Mouse (Mus musculus): ENCODE measurements around the gene Gosr2.

Gosr2 gene

DNA sequence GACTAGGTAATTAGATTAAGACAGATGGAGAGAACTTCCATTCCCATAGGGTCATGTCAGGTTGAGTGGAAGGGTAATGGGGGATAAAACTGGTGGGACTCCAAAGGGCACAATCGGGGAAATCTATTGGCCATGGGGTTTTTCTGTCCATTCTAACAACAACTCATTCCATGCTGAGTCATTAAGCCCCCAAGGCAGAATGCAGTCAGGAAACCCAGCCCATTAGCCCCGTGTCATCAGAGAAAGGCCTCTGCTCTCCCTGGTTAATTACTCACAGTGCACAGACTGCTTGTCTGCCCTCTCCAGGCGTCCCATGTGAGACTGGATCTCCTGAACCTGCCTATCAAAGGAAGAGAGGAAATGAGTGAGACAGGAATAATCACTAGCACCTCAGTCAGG lies 8.7 kb downstream of the Gosr2 start:
- no peak for DNase-seq

DNA sequence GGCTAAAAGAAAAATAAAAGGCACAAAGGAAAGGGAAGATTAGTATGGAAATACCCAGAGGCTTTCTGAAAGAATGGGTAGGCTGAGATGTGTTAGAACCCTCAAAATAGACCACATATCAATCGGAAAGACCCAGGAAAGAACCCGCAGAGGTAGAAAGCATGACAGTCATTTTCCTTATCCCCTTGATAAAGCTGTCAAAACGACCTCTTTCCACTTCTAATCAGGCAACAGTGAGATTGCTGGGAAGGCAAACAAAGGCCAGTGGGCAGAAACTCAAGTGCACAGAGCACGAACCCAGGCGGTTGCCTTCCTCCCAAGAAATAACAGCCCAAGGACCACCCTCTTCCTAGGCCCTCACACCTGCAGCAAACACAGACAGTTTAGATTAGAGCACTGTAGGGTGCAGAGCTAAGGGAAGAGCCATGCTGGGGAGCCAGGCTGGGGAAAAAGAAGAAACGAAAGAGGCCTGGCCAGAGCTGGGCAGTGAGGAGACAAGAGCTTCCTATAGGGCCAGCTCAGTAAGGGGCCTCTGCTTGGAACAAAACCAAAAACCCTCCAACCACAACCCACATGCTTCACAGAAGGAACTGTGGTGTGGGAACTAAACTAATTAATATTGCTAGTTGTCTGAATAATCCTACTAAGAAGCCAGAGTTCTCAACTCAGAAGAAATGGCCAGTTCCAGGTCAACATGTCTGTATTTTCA lies 9.3 kb downstream of the Gosr2 start:
- no peak for DNase-seq

DNA sequence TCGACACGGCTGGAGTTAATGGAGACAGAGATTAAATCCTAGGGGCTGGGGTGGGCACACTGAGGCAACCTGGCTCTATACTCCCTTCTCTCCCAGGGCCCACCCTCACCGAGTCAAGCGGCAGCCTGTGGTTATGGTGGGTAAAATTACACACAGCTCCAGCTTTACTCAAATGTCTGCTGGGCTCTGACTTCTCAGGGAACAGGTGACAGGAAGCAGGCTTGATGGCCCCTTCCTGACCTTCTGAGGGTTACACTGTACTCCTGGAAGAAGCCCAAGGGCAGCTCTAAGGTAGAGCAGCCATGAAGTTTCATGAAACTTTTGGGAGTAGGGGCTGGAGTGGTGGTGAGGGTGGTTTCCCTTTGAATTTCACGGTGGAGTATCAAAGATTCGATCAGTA lies 11.0 kb downstream of the Gosr2 start:
- no peak for DNase-seq

DNA sequence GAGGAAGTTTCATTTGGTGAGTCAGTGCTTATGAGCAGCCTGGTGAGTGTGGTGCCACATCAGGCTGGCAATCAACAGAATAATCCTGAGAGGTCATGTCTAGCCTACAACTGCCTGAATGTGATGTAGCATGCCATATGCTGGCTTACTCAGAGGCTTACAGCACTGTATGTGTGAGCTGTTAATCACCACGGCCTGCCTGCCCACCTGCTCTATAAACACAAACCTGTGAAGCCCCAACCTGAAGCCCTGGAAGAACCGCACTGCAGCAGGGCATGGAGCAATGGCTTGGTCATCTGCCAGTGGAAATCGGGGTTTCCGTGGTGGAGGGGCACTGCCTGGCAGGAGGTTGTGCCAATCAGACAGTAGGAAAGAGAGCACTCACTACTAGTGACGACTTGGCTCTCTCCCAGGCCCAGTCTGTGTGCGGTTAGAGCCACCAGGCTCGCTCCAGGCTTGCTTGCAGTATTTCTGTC lies 12.4 kb downstream of the Gosr2 start:
- DNase-seq = no peak

DNA sequence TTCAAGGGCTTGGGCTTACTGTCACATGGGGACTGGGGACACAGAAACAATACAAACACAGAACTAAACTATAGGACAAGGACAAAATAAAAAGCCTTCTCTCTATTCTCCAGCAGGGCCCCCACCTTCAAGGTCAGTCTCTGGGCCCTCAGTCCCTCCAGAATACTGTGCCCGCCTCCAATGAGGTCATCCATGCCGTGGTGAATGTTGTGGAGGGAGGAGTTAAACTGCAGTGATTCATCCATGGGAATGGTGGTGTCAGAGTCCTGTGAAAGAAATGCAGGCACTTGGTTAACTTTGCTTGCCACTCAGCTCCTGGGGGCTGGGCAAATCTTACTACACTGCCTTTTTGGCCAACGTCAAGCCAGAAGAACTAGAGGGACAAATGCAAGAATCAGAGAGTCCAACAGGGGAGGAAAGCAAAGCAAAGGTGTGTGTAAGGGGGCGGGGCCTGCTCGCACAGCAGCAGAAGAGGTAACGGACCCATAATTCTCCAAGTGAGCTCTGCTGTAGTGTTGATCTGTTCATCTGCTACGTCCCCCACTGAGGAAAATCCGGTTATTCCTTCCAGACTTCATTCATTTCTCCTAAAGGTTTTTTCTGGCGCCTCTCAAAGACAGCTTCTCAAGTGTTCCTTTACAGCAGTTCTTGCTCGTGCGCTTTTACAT lies 13.9 kb downstream of the Gosr2 start:
- DNase-seq = no peak

DNA sequence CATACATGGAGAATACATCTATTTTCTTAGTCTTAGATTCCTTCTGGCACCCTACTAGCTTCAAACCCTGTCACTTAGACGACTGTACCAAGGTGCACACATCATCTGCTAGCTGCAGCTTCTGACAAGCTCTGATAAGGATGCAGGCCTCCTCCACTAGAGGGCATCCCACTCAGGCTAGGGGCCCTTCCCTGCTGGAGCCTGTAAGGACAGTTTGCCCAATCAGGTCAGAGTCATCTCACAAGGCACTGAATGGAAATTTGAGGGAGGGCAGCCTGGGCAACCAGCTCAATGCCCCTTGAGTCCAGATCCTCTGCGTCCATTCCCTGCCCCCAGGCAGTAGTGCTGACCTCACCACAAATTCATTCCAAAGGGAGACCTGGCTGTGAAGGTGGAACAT lies 20.7 kb downstream of the Gosr2 start:
- DNase-seq = peak; percentile 56 to 59

DNA sequence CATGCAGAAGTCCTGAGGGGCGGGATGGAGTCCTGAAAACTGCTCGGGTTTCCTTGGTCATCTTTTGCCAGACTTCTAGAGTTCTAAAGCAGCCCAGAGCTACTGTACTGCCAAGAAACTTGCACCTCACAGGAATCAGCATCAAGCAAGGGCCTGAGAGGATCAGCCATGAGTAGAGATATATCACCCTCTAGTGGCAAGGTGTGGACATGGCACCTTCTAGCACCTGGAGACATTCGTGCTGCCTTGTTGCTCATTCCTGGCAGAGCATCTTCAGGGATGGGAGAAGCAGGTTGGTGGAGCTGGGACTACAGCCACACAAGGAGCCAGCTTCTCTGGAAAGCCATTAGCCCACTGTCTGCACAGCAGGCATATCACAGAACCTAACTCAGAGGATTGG lies 22.1 kb downstream of the Gosr2 start:
- peak; percentile 76 to 79 for DNase-seq

DNA sequence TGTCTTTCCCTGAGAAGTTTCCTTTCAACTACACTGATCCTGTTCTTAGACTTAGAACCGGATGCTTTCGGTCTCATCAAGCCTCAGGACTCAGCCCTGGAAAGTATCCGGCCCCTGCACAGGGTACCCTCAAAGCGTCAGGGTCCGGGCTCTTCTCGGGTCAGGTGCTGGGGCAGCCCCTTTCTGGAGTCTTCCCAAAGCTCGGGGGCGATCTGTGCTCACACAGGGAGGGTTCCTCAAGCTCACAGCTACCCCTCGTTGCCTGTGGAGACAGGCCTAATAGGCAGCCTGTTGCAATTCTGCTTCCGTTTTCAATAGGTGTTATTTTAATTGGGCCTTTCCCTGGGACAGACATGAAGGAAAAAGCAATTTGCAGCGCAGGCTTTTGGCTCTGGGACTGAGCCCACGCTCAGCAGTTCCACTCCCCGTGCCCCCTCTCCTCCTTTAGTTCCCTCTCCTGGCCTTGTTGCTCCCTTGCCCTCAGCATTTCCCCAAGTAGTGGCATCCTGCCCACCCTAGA lies 30.7 kb downstream of the Gosr2 start:
- no peak for DNase-seq

DNA sequence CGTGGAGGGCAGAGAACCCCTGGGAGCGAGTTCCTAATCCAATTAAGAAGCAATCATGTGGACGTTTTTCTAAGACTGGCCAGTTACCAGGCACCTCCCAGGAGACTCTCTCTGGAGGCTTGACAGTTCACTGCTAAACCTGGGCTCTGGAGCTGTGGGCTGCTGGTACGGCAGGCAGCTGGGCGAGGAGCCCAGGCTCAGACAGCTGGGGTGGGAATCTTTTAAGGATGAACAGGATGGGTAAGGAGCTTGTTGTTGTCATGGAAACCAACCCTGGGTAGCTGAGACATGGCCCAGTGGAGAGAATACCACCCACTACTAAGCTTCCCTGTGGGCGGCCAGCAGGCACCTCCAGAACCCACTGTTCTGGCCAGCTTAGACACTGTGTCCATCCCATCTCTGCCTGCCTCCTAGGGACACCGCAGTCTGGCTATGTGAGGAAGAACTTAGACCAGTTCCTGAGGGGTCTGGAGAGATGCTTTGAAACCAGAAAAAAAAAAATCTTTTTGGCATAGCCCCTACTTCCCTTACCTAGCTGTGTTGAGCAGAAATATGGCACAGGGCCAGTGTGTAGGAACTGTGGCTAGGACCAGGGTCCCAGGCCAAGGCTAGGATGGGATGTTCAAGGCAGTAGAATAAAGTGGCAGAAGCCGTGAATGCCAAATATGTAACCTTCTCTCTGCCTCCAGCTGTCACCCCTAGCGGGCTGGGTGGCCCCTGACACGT lies 31.4 kb downstream of the Gosr2 start:
- peak; percentile 19 to 33 for DNase-seq

DNA sequence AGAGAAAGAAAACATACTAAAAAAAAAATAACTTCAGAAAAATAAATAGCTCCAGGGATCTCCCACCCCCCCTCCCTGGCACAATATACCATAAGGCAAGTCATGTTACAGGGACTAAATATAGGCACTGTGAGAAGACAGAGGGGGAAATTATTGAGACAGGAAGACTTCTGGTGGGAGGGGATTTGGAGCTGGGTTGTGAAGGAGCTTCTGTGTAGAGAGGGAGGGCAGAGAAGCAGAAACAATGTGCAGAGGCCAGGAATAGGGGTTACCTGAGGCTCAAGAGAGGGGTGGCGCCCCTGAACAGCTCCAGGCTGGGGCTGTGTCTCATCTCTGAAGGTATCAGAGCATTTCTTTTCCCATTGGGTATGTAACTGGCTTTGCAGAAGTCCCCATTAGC lies 32.0 kb downstream of the Gosr2 start:
- no peak for DNase-seq

DNA sequence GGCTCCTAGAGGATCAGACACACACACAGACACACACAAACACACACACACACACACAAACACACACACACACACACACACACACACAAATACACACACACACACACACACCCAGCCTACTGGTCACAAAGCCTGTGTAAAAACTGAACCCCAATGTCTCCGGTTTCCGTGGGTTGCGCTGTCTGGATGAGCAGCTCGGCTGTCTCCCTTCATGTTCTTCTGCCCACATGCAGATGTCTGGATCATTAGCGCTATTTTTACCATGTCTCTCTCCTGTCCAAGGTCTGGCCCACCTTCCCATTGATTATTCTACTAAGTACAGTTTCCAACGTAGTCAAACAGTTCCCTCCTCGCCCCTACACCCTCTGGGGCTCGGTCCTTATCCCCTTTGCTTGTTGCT lies 34.6 kb downstream of the Gosr2 start:
- DNase-seq = no peak

DNA sequence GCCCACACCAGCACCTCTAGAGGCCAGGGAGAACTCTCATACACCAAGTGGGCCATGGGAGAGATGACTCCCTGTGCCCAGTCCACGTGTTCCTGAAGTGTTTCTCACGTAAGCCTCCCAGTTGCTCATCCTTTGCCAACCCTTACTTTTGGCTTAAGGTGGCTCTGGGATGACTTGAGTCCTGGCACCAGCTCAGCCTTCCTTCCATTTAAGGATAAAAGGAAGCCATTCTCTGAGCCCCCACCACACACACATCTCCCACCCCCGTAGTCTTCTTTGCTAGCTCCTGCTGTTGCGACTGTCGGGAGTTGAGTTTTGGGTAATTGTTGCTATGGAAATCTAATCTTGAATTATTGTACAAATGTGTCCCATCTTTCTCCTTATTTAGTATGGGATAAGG lies 35.2 kb downstream of the Gosr2 start:
- DNase-seq = no peak

DNA sequence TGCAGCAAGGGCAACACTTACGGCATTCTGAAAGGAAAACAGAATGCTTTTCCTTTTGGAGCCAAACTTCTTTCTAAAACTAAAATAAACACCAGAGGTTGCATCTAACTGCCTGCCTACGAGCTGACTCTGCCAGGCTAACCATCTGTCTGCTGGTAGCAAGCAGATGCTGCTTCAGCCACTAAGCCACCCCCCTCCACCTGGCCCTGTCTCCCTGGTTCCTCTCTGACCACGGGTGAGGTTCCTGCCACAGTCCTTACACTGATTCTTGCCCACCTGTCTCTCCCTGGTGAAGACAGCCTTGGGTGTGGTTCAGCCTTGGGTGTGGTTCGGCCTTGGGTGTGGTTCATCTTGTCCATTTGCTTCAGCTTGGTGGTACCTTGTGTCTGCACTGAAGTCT lies 35.8 kb downstream of the Gosr2 start:
- DNase-seq = peak in 1 of 2 experiments; percentile 26

DNA sequence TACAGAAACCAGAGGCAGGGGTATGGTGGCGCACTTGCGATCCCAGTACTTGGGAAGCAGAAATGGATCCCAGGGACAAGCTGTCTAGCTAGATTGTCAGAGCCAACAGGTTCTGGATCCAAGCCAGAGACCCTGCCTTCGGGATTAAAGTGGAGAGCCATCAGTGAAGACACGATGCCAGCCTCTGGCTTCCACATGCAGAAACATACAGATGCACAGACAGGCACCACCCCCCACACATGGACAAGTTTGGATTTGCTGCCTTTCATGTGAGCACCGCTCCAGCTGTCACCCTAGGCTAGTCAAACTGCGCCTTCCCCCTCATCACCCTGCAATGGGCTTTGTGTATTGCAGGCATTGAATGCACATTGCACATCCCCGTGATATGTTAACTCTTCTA lies 39.5 kb downstream of the Gosr2 start:
- DNase-seq = no peak

DNA sequence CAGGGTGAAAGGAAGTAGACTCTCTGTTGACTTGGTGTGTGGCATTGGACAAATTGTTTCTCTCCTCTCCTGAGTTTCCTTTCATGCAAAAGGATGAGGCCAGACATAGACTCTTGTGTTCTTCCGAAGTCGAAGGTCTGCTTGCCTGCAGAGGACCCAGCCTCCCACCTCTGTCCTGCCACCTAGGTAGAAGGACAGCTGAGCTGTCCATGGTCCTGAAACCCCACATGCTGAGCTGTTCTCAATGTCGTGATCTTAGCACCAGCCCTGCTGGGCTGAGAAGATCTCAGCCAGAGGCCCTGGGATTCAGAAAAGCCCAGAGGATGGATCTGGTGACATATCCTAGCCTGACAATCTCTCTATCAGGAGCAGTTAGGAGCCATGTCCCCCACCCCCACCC lies 41.2 kb downstream of the Gosr2 start:
- DNase-seq = no peak

DNA sequence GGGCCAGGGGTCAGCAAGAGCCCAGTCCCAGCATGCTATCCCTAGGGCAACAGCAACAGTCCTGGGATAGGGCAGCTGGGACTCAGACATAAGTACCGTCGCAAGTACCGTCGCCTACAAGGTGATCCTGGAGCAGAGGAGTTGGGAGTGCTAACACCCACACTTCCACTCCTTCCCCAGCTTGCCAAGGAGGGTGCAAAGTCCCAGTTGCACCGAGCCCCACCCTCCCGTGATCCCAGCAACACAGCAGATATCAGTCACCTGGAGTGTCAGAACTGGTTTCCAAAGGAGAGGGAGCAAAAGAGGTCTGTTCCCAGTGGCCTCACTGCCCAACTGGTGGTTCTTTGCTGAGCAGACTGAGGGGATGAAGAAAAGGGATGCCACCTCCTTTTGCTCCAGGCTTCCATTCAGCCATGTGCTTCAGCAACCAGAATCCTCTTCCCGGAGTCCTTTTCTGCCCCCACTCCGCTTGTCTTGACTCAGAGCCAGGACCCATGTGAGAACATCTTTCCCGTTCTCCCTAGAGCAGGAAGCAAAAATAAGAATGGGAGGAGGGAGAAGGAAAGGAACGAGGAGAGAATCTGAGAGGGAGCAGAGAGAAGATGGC lies 44.2 kb downstream of the Gosr2 start:
- DNase-seq = no peak

DNA sequence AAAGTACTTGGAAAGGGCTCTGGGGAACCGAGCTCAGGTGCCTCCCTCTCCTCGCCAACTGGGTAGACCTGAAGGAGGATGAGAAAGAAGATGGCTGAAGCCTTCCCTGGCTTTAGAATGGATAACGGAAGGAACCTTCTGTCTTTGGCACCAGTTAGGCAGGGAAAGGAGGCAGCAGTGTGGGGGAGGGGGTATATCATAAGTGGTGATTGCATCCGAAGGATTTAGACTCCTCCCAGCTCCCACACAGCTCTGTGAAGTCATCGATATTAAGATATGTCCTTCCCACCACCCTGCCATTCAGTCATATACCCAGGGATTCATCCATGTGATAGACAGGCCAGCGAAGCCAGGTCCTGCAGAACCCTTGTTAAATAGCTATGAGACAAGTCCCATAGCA lies 46.3 kb downstream of the Gosr2 start:
- DNase-seq = no peak

DNA sequence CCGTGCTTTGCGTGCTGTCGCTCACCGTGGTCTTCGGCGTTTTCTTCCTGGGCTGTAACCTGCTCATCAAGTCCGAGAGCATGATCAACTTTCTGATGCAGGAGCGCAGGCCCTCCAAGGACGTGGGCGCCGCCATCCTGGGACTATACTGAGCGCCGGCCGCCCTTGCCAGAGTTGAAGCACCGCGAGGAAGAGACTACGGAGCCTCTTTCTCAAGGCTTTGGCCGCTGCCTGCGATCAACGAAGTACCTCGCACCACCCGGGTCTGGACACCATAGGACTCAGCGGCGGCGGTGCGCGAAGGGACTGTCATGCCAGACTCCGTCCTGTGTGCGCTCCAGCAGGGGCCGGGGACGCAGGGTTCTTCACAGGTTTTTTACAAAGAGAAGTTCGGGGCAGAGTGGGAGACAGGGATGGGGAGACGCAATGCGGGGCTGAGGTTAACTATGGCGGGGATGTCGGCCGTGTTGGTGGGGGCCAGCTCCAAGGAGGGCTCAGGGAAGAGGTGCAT lies 47.7 kb downstream of the Gosr2 start:
- peak; percentile 12 to 24 for DNase-seq

DNA sequence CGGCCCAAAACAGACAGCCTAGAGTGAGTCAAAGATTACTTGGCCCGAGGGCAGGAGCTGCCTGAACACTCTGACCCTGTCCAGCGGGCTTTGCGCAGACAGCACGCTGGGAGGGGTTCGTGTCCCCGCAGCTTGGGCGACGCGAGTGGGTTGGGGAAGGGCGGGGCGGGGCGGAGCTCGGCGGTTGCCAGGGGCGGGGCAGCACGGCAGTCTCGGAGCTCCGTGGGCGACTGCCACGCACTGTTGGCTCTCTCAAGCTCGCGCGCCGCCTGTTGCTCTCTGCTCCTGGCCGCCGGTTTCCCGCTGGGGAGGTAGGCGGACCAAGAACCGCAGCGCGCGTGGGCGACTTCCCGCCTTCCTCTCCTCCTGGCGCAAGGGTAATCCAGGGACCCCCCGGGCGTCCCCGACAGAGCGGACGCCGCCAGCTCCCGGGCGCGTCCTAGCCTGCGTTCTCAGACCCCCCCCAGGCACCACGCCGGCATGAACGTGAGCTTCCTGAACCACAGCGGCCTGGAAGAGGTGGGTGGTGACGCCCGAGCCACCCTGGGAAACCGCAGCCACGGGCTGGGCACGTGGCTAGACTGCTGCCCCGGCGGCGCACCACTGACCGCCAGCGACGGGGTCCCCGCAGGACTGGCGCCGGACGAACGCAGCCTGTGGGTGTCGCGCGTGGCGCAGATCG lies 48.3 kb downstream of the Gosr2 start, which contains the start of gene Rprml:
Rprml (plus strand) TSS at position 270 of the 682 bp plus-strand sequence.
- DNase-seq = peak; percentile 50 to 61

DNA sequence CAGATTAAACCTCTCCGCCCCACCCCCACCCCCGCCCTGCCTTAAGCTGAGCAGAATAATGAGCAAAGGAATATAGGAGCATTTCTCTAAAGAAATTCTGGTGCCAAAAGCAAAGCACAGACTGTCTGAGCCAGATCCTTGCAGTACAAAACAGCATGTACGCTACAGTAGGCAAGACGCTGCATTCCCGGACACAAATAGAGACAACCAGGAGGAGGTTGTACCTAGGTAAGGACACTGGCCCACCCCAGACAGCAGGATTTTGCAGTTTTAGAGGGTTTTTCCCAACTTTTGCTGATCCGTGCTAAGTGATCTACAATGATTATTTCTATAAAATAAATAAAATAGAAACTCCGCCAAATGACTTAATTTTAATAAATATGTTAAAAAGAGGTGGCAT lies 49.0 kb downstream of the Gosr2 start:
- DNase-seq = no peak

DNA sequence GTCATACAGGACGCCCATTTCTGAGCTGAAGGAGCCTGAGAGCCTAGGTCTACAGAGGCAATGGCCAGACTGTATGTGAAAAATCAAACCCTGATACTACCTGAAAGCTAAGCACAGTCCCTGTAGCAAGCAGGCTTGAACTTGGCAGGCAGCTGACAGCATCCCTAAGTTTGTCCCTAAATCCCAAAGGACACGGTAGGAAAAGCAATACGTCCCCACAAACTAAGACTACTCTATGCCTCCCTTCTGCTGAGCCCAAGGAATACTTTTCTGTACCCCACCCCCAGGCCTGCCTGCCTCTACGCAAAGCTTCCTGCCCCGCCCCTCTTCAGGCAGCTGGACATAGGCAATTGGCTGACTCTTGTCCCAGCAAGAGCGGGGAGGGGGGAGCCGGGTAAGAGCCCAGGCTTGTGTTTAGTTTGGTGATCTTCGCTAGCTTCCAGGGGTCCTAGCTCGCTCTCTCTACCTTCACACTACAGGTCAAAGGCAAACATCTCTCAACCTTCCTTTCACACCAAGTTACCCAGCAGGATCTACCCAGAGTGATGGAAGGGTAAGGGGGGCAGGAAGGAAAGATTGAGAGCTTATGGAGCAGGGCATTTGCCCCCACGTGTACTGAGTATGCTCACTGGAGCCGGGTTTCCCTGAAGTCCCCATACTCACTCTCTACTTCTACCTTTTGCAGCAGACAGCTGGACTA lies 49.6 kb downstream of the Gosr2 start:
- no peak for DNase-seq

DNA sequence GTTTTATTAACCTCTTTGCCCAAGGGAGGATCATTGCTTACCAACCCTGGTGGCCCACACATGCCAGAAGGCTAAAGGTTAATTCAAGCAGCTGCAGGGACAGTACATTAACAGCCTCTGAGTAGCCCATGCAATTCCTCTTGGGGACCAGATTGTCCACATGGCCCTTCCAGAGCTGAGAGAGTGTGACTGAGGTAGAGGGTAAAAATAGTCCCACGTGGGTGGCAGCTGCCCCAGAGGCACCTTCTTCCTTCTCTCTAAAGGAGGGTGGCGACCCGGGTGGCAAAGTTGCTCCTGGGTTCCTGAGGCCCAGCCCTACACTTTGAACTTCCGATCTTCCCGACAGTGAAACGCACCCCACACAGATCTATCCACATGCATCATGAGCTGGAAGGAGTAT lies 51.4 kb downstream of the Gosr2 start:
- no peak for DNase-seq
